Mouse (Mus musculus): ENCODE measurements around the gene Cyb561a3.
"Not testable (repeated sequence)": the region's sequence is repeated elsewhere in the genome, so short reads cannot be mapped to it uniquely, and the experiment has no call there.

The Cyb561a3 gene

DNA sequence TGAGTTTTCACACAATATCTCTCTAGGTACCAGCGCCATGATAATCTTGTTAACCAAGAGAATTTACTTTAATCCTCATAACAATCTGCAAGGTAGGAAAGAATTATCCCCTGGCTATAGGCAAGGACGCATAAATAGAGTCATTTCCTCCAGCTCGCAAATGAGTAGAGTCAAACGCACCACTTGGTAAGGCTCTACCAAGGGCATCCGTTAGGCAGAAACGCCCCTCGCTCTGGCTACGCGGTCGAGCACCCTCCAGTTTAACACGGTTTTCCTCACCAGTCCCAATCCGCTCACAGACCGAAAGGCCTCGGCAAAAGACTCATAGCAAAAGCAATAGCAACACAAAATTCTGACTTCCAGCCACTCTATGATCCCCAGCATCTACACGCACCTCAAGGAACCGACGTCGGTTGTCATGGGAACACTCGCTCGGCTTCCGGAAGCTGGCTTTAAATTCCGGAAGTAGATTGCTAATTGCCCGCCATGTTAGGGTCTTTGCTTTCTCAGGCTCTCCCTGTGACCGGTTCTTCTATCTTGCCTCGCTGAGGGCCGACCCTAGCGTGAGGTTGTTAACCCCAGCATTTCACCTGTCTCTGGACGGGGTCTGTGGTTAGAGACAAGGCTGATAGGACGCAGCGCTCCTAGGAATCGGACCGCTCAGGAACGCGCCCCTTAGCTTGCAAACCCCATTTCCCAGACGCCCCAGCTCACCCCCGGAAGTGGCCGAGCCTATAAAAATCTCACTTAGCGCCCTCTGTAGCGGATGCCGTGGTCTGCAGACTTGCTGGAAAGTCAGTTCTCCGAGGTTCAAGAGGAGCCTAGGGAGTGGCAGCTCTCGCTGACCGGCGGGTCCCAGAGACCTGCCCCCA, at the start of gene Cyb561a3, which contains the start of gene Tmem138:
TSS of gene Cyb561a3 (plus strand) at position 483 of the 872 bp plus-strand sequence.
TSS of gene Tmem138 (minus strand) at position 673 of the 872 bp plus-strand sequence.
- DNase-seq = peak; percentile 95

DNA sequence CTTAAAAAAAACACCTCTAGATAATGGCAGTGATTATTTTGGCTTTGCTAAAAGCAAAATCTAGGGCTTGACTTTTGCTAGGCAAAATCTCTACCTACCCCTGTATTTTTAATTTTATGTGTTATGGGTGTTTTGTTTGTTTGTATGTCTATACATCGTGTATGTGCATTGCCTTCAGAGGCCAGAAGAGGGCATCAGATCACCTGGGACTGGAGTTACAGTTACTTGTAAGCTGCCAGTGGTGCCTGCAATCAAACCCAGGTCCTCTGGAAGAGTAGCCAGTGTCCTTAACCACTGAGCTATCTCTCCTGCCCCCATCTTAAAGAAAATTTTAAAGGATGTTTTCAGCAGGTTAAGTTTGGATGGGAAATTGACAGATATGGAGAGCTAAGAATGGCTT, 46.9 kb upstream of the Cyb561a3 start:
- DNase-seq = no peak

DNA sequence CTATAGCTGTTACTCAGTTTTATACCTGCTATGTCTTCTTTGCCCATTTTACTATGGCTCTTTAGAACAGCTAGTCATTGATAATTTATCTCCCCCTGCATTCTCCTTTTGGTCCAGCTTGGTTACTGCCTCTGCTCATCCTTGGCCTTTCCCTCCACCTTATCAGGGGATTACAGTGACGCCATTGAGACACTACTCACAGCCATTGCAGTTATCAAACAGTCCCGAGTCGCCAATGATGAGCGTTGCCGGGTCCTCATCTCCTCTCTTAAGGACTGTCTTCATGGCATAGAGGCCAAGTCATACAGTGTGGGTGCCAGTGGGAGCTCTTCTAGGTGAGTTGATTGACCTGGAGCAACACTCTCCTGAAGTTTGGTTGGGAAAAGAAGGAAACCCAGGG, 37.5 kb upstream of the Cyb561a3 start:
- DNase-seq = no peak

DNA sequence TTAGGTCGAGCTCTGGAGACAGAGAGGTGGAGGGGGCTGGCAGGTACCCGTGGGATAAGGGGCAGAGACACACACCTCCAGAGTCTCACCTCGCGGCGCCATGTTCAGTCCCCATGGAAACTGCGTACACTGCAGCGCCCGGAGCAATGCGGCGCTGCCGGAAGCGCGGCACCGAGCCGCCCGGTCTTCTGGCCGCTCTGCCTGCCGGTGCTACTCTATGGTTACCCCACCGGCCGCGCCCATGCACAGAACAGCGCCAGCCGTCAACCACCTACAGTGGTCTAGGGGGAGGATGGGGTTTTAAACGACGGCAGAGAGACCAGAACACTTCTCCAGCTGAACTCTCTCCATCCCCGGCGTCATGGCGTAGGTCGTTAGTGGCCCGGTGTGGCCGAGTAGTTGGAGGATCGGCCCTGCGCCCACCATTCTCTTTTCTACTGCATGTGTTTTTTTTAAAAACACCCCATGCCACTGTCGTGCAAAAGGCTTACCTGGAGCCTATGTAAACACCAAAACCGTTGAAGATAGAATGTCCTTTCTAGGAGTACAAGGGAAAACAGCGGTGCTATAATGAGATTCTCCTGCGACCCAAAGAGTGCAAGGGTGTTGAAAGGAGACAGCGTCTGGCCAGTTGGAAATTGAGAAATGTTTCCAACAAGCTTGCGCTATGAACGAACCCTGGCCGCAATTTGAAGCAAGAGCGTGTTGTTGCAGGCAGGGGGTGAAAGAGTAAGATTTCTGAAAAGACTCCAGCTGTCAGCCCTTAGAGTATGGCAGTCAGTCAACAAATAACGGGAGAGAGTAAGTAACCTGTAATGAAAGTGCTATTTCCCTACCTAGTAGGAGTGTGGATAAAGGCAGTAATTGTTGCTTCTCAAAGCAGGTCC, 21.1 kb upstream of the Cyb561a3 start, which contains the start of gene Tmem216:
TSS of gene Tmem216 (minus strand) at position 615 of the 887 bp plus-strand sequence.
- DNase-seq = peak; percentile 88

DNA sequence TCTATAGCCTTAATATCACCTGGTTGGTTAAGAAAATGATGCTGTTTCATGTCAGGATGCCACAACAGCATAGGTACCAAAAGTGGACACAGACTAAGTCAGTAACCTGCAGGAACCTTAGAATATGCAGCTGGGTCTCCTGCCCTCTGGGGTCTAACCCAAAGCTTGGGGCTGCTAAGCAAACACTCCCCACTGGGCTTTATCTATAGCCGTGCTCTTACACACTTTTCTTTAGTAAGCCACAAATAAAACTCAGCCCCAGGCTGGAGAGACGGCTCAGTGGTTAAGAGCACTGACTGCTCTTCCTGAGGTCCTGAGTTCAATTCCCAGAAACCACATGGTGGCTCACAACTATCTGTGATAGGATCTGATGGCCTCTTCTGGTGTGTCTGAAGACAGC, 20.0 kb upstream of the Cyb561a3 start:
- DNase-seq = no peak

DNA sequence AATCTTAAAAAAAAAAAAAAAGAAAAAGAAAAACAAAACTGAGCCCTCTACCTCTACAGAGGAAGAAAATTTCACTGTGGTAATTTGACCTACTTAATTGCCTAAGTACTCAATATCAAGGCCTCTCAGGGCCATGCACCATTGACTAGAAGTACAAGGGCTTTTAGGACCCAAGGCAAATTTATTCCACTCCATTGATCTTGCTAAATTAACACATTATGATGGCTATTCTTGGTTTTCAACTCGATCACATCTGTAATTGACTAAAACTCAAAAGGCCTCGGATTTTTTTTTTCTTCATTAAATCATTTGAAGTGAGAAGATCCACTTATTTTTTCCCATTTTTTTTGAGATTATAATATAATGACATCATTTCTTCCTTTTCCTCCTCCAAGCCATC, 19.5 kb upstream of the Cyb561a3 start:
- no peak for DNase-seq

DNA sequence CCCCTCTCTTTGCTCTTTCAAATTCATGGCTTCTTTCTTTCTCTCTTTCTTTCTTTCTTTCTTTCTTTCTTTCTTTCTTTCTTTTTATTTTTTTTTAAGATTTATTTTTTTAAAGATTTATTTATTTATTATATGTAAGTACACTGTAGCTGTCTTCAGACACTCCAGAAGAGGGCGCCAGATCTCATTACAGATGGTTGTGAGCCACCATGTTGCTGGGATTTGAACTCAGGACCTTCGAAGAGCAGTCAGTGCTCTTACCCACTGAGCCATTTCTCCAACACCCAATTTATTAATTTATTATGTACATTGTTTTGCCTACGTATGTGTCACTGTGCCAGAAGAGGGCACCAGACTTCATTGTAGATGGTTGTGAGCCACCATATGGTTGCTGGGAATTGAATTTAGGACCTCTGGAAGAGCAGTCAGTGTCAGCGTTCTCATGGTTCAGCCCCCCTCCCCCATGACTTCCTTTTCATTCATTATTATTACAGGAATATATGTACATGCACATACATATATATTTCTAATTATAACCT, 19.1 kb upstream of the Cyb561a3 start:
- DNase-seq = not testable (repeated sequence)

DNA sequence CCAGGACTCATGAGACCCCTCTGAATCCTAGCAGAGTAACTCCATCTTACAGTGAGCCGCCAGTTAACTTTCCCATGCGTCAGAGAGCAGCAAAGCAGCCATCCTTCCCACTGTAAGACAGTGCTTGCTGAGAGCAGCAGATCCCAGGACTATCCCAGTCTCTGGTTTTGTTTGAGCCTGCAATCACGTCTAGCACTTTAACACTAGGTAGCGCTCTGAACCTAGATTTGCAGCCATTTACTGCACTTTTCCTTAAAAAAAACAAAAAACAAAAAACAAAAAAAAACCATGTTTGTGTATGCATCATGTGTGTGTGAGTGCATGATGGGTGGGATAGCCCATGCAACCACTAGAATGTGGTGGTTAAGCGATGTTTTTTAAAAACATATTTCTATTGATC, 16.9 kb upstream of the Cyb561a3 start:
- DNase-seq = no peak

DNA sequence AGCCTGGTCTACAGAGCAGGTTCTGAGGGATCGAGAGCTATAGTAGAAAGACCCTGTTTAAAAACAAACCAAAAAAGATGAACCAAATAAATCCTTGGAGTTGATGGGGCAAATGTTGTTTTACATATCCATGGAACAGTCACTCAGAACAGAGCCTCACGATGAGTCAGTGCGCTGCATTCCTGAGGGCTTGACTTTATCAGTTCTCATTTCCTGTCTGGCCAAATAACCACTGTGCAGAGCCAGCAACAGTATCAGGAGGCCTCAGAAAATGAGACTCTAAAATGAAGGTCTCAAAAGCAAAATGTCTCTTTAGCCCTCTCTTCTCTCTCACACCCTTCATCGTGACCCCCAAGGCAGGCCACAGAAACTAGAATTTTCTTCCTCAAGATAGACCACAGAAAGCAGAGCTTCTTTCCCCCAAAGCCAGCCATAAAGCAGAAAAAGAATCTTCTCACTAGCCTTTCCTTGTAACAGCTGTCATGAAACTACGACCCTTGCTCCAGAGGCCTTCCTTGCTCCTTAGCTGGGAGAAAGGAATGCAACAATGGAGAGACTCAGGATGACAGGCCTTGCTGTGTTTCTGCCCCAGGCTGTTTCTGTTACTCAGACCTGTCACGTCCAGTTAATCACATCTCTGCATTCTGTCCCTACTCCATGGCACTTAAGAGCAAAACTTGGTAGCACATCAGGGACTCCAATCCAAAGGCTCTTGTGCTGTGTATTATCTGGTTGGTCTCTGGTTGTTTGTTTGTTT, 15.2 kb upstream of the Cyb561a3 start:
- no peak for DNase-seq

DNA sequence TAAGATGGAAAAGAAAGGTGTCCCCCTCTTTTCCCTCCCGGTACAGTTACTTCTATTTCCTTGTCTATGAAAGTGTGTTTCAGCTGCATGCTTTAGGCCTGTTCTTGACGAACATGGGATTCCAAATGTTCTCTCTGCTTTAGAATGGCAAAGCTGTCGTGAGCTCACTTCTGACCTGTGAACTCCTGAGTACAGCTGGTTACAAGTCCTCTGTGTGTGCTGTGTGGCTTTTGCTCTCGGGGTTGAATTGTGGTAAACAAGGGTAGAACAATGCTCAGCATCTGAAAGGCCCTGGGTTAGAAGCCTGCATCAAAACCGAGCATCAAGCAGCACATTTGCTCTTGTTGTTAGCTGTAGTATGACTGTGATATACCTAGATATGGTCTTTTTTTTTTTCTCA, 14.6 kb upstream of the Cyb561a3 start:
- no peak for DNase-seq

DNA sequence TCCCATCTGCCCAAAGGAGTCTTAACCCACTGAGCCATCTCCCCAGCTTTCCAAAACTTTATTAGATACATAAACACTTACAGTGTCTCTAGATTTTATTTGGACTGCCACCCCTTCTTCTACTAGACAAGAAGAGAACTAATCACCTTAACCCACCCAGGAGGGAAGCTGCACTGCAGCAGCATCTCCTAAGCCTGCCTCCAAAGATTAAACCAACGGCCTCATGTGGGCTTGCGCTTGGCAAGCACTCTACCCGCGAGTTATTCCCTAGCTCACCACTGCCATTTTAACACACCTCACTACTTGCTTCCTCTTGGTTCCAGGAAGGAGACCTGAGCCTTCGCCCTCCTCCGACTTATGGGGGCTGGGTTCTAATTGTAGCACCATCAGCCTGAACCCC, 12.7 kb upstream of the Cyb561a3 start:
- DNase-seq = no peak

DNA sequence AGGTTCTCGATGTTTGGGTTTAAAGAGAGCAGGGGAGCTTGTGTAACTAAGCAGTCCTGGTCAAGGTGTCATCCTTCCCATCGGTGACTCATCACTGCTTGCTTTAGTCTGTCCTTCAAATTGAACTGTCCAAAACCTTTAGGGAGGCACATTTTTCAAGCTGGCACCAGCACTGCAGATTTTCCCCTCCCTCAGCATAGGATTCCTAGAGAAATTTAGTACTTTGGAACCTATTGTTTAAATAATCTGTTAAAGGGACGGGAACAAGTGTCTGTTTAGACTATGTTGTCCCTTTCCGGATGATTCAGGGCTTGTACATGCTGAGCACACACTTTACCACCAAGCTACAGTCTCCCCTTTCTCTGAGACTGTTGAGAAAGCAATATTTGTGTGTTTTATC, 11.8 kb upstream of the Cyb561a3 start:
- no peak for DNase-seq

DNA sequence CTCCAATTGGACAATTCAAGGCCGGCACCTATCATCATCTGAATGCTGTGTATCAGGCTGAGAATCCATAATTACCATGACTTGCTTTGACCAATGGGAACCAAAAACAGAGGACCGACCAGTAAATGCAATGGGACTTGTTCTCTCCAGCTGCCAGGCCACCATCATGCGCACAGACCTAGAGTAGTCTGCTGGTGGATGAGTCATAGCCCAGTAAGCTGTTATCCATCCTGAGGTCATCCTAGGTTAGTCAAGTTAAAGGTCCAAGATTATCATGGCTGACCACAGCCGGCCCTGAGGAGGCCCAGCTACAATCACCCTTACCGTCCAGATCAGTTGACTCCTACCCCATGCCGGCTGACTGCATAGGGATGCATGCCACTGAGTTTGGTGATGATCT, 7.3 kb upstream of the Cyb561a3 start:
- DNase-seq = no peak

DNA sequence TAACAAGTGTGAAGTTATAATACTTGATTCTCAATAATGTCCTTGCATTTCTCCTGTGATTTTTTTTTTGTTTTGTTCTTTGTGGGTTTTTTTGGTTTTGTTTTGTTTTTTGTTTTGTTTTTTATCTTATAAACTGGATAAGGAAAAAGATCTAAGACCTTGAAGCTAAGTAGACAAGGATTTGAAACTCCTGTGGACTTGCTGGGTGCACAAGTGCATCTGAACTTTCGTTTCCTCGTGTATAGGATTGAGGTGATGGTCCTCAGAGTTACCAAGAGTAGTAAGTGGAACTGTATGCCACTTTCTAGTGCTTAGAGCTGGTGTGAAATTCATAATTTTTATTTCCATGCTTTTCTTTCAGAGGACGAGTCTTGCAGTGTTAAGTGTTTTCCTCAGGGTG, 3.1 kb downstream of the Cyb561a3 start:
- DNase-seq = no peak

DNA sequence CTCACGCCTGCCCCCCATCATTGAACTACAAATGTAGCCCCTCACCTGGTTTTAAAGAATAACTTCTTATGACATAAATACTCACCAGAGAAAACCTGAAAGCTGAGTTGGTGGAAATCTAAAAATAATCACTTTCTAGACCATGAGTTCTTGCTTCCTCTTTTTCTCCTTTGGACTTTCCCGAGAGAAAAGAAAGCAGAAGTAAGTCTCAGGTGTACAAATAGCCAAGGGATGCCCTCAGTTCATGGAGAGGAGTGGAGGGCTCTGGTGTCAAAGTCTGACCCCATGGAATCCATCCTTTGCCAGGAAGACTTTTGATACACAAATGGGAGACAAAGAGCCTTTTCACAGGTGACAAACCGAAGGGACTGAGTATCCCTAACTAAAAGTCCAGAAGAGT, 3.8 kb downstream of the Cyb561a3 start:
- DNase-seq = no peak

DNA sequence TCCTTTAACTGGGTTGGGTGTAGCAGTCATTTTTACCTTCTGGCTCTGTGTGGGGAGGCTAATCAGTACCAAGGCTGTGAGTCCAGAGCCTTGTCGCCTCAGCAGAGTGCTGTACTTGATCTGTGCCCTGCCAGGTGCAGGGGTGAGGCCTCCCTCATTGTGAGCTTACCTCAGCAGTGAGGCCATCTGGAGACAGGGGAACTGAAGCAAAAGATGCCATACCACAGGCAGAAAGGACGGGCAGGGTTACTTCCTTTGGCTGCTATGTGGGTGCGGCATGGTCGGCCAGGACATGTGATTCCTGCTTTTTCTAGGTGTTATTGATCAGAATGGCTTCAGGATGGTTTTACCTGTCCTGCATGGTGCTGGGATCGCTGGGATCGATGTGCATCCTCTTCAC, 5.0 kb downstream of the Cyb561a3 start:
- DNase-seq = no peak

DNA sequence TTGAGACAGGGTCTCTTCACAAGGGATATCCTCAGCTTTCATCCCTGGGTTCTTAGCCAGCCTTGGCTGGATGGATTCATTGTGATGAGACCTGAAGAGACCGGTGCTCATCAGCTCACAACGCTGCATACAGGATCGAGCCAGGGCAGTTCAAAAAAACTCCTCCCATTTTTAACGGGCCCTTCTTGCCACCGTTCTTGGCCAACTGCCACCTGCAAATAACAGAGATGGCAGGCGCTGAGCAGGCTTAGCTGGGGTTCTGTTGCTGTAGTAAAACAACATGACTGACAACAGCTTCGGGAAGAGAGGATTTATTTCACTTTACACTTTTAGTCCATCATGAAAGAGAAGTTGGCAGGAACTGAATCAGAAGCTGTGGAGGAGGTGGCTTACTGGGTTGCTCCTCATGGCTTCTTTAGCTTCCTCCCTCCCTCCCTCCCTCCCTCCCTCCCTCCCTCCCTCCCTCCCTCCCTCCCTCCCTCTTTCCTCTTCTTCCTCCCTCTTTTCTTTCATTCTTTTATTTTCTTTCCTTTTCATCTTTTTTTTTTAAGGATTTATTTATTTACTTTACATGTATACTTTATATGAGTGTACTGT, 6.7 kb downstream of the Cyb561a3 start:
- no peak for DNase-seq

DNA sequence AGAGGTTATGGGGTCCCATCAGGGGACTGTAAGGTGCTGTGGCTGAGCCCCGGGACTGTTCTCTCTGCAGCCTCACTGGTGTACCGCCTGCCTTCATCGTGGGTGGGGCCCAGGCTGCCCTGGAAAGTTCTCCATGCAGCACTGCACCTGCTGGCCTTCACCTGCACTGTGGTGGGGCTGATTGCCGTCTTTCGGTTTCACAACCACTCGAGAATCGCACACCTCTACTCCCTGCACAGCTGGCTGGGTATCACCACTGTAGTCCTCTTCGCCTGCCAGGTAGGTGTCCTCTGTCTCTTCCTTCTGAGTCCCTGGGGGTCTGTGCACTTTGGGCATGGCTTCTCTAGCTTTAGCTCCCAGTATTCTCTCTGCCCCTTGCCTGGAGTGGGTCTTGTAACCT, 8.1 kb downstream of the Cyb561a3 start:
- peak; percentile 18 for DNase-seq

DNA sequence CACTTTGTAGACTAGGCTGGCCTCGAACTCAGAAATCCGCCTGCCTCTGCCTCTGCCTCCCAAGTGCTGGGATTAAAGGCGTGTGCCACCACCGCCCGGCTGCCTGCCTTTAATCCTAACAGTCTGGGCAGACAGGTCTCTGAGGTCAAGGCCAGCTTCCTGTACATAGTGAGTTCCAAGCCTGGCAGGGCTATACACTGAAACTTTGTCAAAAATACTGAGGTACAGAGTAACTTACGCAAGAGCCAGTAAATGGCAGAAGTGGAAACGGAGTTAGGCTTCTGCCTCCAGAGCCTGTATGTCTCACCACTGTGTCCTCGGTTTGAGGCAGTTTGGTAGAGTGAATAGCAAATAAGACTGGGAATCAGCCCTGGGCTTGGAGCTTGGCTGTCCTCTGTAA, 10.3 kb downstream of the Cyb561a3 start:
- DNase-seq = no peak

DNA sequence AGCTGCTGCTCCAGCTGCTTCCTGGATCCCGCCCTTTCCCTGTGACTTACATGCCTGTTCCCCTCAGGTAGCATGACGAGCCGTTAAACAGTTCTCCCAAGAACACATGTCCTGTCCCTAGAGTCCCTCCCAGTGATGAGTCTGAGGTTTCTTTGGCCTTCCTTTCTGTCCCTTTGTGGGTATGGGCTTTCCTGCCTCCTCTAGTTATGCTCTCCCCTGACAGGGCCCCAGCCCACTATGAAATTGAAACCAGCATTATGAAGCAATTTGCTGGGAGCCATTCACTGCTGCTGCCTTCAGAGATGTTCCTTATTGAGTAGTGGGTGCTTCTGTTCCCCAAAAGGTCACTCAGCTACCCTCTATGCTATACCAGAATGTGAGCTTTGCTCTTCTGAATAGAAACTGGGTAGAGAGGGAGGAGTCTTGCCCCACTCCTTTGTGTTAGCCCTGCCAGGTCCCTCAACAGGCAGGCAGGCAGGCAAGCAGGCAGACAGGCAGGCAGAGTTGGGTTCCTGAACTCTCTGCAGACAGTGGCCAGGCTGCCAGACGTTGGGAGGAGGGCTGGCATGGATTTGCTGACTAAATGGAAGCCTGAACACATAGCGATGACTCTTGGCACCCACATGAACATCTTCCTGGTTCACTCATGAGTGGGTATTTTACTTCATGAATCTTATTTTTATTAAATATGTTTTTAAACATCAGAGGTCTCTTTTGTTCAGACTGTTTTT, 12.3 kb downstream of the Cyb561a3 start:
- no peak for DNase-seq

DNA sequence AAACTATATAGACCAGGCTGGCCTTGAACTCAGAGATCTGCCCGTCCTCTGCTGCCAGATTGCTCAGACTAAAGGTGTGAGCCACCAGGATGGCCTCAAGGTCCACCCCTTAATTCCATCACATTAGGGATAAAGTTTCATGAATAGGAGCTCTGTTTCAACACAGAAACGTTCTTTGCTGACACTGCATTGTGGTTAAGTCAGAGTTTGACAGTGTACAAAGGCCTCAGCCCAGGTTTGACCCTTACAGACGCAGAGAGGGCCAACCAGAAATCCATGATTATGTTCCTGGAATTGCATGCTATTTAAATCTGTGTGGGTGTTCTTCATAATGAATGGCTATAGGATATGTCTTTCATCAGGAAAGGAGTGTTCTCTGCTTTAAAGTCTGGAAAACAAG, 13.3 kb downstream of the Cyb561a3 start:
- DNase-seq = no peak
